Comparison of ENCODE assay signal across 8 mouse cellular contexts in the genomic region with DNA sequence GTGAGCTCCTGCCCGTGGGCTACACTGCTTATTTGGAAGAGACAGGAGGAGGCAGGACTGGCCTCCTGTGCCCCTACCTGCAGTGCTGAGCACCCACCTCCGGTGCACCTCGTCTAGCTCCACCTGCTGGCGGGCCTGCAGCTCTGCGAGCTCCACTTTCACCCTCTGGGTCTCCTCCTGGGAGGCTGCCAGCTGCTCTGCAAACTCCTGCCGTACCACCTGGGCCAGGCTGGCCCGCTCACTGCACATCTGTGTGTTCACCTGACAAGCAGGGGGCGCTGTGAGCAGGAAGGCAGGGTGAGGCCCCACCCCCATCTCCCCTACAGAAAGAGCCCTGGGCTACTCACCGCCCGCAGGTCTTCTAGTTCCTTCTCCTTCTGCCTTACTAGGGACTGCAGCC. TPM values are rescaled to one million over a fixed set of nuclear protein-coding genes. Genes with fewer than 3 reads are reported as not detected.
A peak's percentile ranks its signal among the peaks of the same experiment; 100 is the strongest.
DNase-seq lines count a peak whose midpoint lies in the region; ATAC-seq and TF ChIP-seq lines count a peak whose summit lies in the region.

No protein-coding gene starts in this region.

- H3K4me1 ChIP-seq in embryonic facial prominence, embryonic 14.5 days (ENCODE audit: control insufficient read depth, insufficient read depth, low read length): no peaks in the 10 kb centered on the region
- no peaks in the 10 kb centered on the region for H3K4me1 ChIP-seq in hindbrain, postnatal 0 days (ENCODE audit: insufficient read depth, low read length)
- H3K4me1 ChIP-seq in liver, embryonic 14.5 days (replicated peaks; ENCODE audit: control insufficient read depth in 2 of 2, insufficient read depth in 2 of 2, low read length in 1 of 2): no peaks in the 10 kb centered on the region

- no peak for TF ChIP-seq EP300 in liver, embryonic 14.5 days (IDR thresholded peaks at IDR 0.05; ENCODE audit: low read depth)

- peak; percentile 41 to 43 for DNase-seq in right cerebral cortex, adult 2 months (ENCODE audit: low spot score in 2 of 2)
- DNase-seq in right cerebral cortex, postnatal 36 days (ENCODE audit: low spot score in 2 of 2): no peak
- DNase-seq in adrenal gland, adult 2 months: peak; percentile 50
- DNase-seq in embryonic facial prominence, embryonic 14.5 days (ENCODE audit: low spot score): peak; percentile 74
- DNase-seq in hindbrain, postnatal 0 days (ENCODE audit: low spot score): peak; percentile 71
- DNase-seq in liver, embryonic 14.5 days (ENCODE audit: low read depth in 3 of 3, low spot score in 3 of 3): no peak
- peak; percentile 69 for DNase-seq in retina, embryonic 14.5 days (ENCODE audit: low spot score)
- no peak for DNase-seq in left cerebral cortex, adult 11 months (ENCODE audit: low spot score)

- peak; percentile 83 for TF ChIP-seq CTCF in hindbrain, postnatal 0 days (IDR thresholded peaks at IDR 0.05; ENCODE audit: low read depth)
- peak; percentile 86 for TF ChIP-seq CTCF in liver, embryonic 14.5 days (IDR thresholded peaks at IDR 0.05; ENCODE audit: low read depth)

- no peaks in the 10 kb centered on the region for H3K9me3 ChIP-seq in embryonic facial prominence, embryonic 14.5 days (ENCODE audit: control insufficient read depth, low read length)
- no peaks in the 10 kb centered on the region for H3K9me3 ChIP-seq in hindbrain, postnatal 0 days (ENCODE audit: low read length)
- H3K9me3 ChIP-seq in liver, embryonic 14.5 days (ENCODE audit: control insufficient read depth, low read length): no peaks in the 10 kb centered on the region

- no peak overlapping the region for H3K27ac ChIP-seq in embryonic facial prominence, embryonic 14.5 days (replicated peaks; ENCODE audit: low read depth, low read length)
- 0 out of 2 replicates have a peak overlapping the region, but pooled peaks have one; percentile 27 for H3K27ac ChIP-seq in hindbrain, postnatal 0 days
- no peak overlapping the region for H3K27ac ChIP-seq in liver, embryonic 14.5 days

- no peak overlapping the region for H3K4me3 ChIP-seq in embryonic facial prominence, embryonic 14.5 days (ENCODE audit: low read depth, low read length)
- H3K4me3 ChIP-seq in hindbrain, postnatal 0 days (ENCODE audit: low read length): no peak overlapping the region
- H3K4me3 ChIP-seq in liver, embryonic 14.5 days (ENCODE audit: insufficient read depth in 1 of 2, low read depth in 2 of 2, low read length in 2 of 2): no peak overlapping the region

- no peak overlapping the region for H3K4me2 ChIP-seq in embryonic facial prominence, embryonic 14.5 days (ENCODE audit: low read depth, low read length)
- no peak overlapping the region for H3K4me2 ChIP-seq in hindbrain, postnatal 0 days (ENCODE audit: low read depth, low read length)
- H3K4me2 ChIP-seq in liver, embryonic 14.5 days (ENCODE audit: low read depth): no peak overlapping the region

- no peak overlapping the region for H3K9ac ChIP-seq in embryonic facial prominence, embryonic 14.5 days (ENCODE audit: low read depth, low read length)
- no peak overlapping the region for H3K9ac ChIP-seq in hindbrain, postnatal 0 days (replicated peaks; ENCODE audit: low read length)
- H3K9ac ChIP-seq in liver, embryonic 14.5 days (replicated peaks): no peak overlapping the region

- H3K36me3 ChIP-seq in embryonic facial prominence, embryonic 14.5 days (ENCODE audit: control insufficient read depth, insufficient read depth, low read length): peaks cover 54% of the 10 kb centered on the region
- H3K36me3 ChIP-seq in hindbrain, postnatal 0 days (ENCODE audit: insufficient read depth, low read length): peaks cover 22% of the 10 kb centered on the region; the same call in 1 of the 2 replicates
- H3K36me3 ChIP-seq in liver, embryonic 14.5 days (replicated peaks; ENCODE audit: control insufficient read depth, insufficient read depth, low read depth): no peaks in the 10 kb centered on the region

- H3K27me3 ChIP-seq in embryonic facial prominence, embryonic 14.5 days (replicated peaks; ENCODE audit: control insufficient read depth, insufficient read depth, low read length): no peaks in the 10 kb centered on the region
- H3K27me3 ChIP-seq in hindbrain, postnatal 0 days (ENCODE audit: insufficient read depth, low read length): no peaks in the 10 kb centered on the region
- no peaks in the 10 kb centered on the region for H3K27me3 ChIP-seq in liver, embryonic 14.5 days (ENCODE audit: control insufficient read depth, insufficient read depth, low read length)

- 41% methylated on average over 8 of the region's 10 CpGs for WGBS in embryonic facial prominence, embryonic 14.5 days
- WGBS in hindbrain, postnatal 0 days: 30% methylated on average over 10 of the region's 10 CpGs
- WGBS in liver, embryonic 14.5 days (ENCODE audit: insufficient replicate concordance): 36% methylated on average over 10 of the region's 10 CpGs

- peak; percentile 63 for ATAC-seq in embryonic facial prominence, embryonic 14.5 days (ENCODE audit: low read depth)
- peak; percentile 44; the same call in 1 of the 2 replicates for ATAC-seq in hindbrain, postnatal 0 days
- no peak for ATAC-seq in liver, embryonic 14.5 days (ENCODE audit: insufficient read depth)

RNA-seq across cellular contexts. Expression of a gene that starts 18.3 kb away (rescaled TPM):
- total RNA-seq in adrenal gland, adult 2 months (2021): 10 to 100 TPM in 1 of 2 experiments, 1 to 10 TPM in 1; 9.9 to 15.5 TPM
- polyA plus RNA-seq in adrenal gland, adult 2 months (2012; rRNA removed): 26.3 and 44.1 TPM in 2 replicates
- 8.7 and 10.8 TPM in 2 replicates for polyA plus RNA-seq in embryonic facial prominence, embryonic 14.5 days (2014; fragmentation: Nextera tagmentation; extraction: Ambion mirVana)
- 161 and 184 TPM in 2 replicates for total RNA-seq in hindbrain, postnatal 0 days (2014; rRNA removed)
- polyA plus RNA-seq in hindbrain, postnatal 0 days (2015; fragmentation: Nextera tagmentation; extraction: Ambion mirVana): 33.3 and 35.5 TPM in 2 replicates
- 0.45 and 0.57 TPM in 2 replicates for polyA plus RNA-seq in liver, embryonic 14.5 days (2012; rRNA removed)
- 0.13 and 0.27 TPM in 2 replicates for polyA plus RNA-seq in liver, embryonic 14.5 days (2014; fragmentation: Nextera tagmentation; extraction: Ambion mirVana)

RNA-seq across cellular contexts. Expression of a gene that starts 21.3 kb away (rescaled TPM):
- 100 to 1,000 TPM in 1 of 2 experiments, 10 to 100 TPM in 1; 74.3 to 121 TPM for total RNA-seq in adrenal gland, adult 2 months (2021)
- polyA plus RNA-seq in adrenal gland, adult 2 months (2012; rRNA removed): 33.6 and 50.6 TPM in 2 replicates
- 23.7 and 28.2 TPM in 2 replicates for polyA plus RNA-seq in embryonic facial prominence, embryonic 14.5 days (2014; fragmentation: Nextera tagmentation; extraction: Ambion mirVana)
- 18.5 and 18.7 TPM in 2 replicates for total RNA-seq in hindbrain, postnatal 0 days (2014; rRNA removed)
- polyA plus RNA-seq in hindbrain, postnatal 0 days (2015; fragmentation: Nextera tagmentation; extraction: Ambion mirVana): 23.3 and 26.4 TPM in 2 replicates
- polyA plus RNA-seq in liver, embryonic 14.5 days (2012; rRNA removed): 2.3 and 4.4 TPM in 2 replicates
- 2.4 and 2.7 TPM in 2 replicates for polyA plus RNA-seq in liver, embryonic 14.5 days (2014; fragmentation: Nextera tagmentation; extraction: Ambion mirVana)

RNA-seq across cellular contexts. Expression of a gene that starts 33.2 kb away (rescaled TPM):
- total RNA-seq in adrenal gland, adult 2 months (2021): 10 to 100 TPM; 10.2 to 14.4 TPM
- 53.9 and 61.2 TPM in 2 replicates for polyA plus RNA-seq in adrenal gland, adult 2 months (2012; rRNA removed)
- polyA plus RNA-seq in embryonic facial prominence, embryonic 14.5 days (2014; fragmentation: Nextera tagmentation; extraction: Ambion mirVana): 13.1 and 14.1 TPM in 2 replicates
- total RNA-seq in hindbrain, postnatal 0 days (2014; rRNA removed): 30.6 and 31.6 TPM in 2 replicates
- polyA plus RNA-seq in hindbrain, postnatal 0 days (2015; fragmentation: Nextera tagmentation; extraction: Ambion mirVana): 13.8 and 14.8 TPM in 2 replicates
- polyA plus RNA-seq in liver, embryonic 14.5 days (2012; rRNA removed): 11.0 and 12.7 TPM in 2 replicates
- 4.2 and 4.4 TPM in 2 replicates for polyA plus RNA-seq in liver, embryonic 14.5 days (2014; fragmentation: Nextera tagmentation; extraction: Ambion mirVana)

RNA-seq across cellular contexts. Expression of a gene that starts 33.4 kb away (rescaled TPM):
- 10 to 100 TPM; 47.5 to 76.2 TPM for total RNA-seq in adrenal gland, adult 2 months (2021)
- polyA plus RNA-seq in adrenal gland, adult 2 months (2012; rRNA removed): 78.1 and 85.2 TPM in 2 replicates
- polyA plus RNA-seq in embryonic facial prominence, embryonic 14.5 days (2014; fragmentation: Nextera tagmentation; extraction: Ambion mirVana): 76.4 and 88.7 TPM in 2 replicates
- 56.1 and 82.6 TPM in 2 replicates for total RNA-seq in hindbrain, postnatal 0 days (2014; rRNA removed)
- 62.7 and 70.2 TPM in 2 replicates for polyA plus RNA-seq in hindbrain, postnatal 0 days (2015; fragmentation: Nextera tagmentation; extraction: Ambion mirVana)
- 20.3 and 30.3 TPM in 2 replicates for polyA plus RNA-seq in liver, embryonic 14.5 days (2012; rRNA removed)
- polyA plus RNA-seq in liver, embryonic 14.5 days (2014; fragmentation: Nextera tagmentation; extraction: Ambion mirVana): 52.9 and 57.5 TPM in 2 replicates

Comparison
In these comparisons a context has a peak if more than half of its experiments do, and no peak if none do; other contexts are left out.
1. DNase-seq: peak in right cerebral cortex, adult 2 months (2 of 2), adrenal gland, adult 2 months (single experiment), embryonic facial prominence, embryonic 14.5 days (single experiment), hindbrain, postnatal 0 days (single experiment) and retina, embryonic 14.5 days (single experiment); none in right cerebral cortex, postnatal 36 days (0 of 2), liver, embryonic 14.5 days (0 of 3) and left cerebral cortex, adult 11 months (single experiment).